Mouse (Mus musculus): ENCODE data around the gene Tmem53. TPM values are rescaled to one million over a fixed set of nuclear protein-coding genes. Genes with fewer than 3 reads are reported as not detected.

Tmem53 gene
- total RNA-seq, 2 experiments from 2014 or later = 4.1 to 4.3 TPM

- DNase-seq (ENCODE audit: low spot score in 2 of 2) = no peak
Measured at GRCm38 (mm10) chr4:117281090-117281845, 29.5 kb downstream of the Tmem53 start.

- no peak for DNase-seq (ENCODE audit: low spot score in 2 of 2)
Measured at GRCm38 (mm10) chr4:117283271-117284191, 31.8 kb downstream of the Tmem53 start.

GRCm38 (mm10) chr4:117284363-117284762 is 32.6 kb downstream of the Tmem53 start:
- DNase-seq (ENCODE audit: low spot score in 2 of 2) = no peak

GRCm38 (mm10) chr4:117288277-117288926 is 36.7 kb downstream of the Tmem53 start:
- no peak for DNase-seq (ENCODE audit: low spot score in 2 of 2)

- DNase-seq (ENCODE audit: low spot score in 2 of 2) = peak; percentile 73 to 77
Measured at GRCm38 (mm10) chr4:117288927-117289801, 37.4 kb downstream of the Tmem53 start.

- no peak for DNase-seq (ENCODE audit: low spot score in 2 of 2)
Measured at GRCm38 (mm10) chr4:117291696-117292095, 39.9 kb downstream of the Tmem53 start.

- no peak for DNase-seq (ENCODE audit: low spot score in 2 of 2)
Measured at GRCm38 (mm10) chr4:117296849-117297593, 45.3 kb downstream of the Tmem53 start.

GRCm38 (mm10) chr4:117297819-117298218 is 46.1 kb downstream of the Tmem53 start:
- no peak for DNase-seq (ENCODE audit: low spot score in 2 of 2)

GRCm38 (mm10) chr4:117299921-117300320 is 48.2 kb downstream of the Tmem53 start:
- DNase-seq (ENCODE audit: low spot score in 2 of 2) = no peak

GRCm38 (mm10) chr4:117302027-117302806 is 50.5 kb downstream of the Tmem53 start:
- no peak for DNase-seq (ENCODE audit: low spot score in 2 of 2)

- no peak for DNase-seq (ENCODE audit: low spot score in 2 of 2)
Measured at GRCm38 (mm10) chr4:117303581-117304238, 52.0 kb downstream of the Tmem53 start.

GRCm38 (mm10) chr4:117304239-117305025 is 52.7 kb downstream of the Tmem53 start:
- DNase-seq (ENCODE audit: low spot score in 2 of 2) = no peak

GRCm38 (mm10) chr4:117305461-117305860 is 53.7 kb downstream of the Tmem53 start:
- no peak for DNase-seq (ENCODE audit: low spot score in 2 of 2)

- no peak for DNase-seq (ENCODE audit: low spot score in 2 of 2)
Measured at GRCm38 (mm10) chr4:117307270-117307669, 55.5 kb downstream of the Tmem53 start.

GRCm38 (mm10) chr4:117309427-117309826 is 57.7 kb downstream of the Tmem53 start:
- no peak for DNase-seq (ENCODE audit: low spot score in 2 of 2)

GRCm38 (mm10) chr4:117311891-117312290 is 60.1 kb downstream of the Tmem53 start:
- DNase-seq (ENCODE audit: low spot score in 2 of 2) = no peak

- DNase-seq (ENCODE audit: low spot score in 2 of 2) = no peak
Measured at GRCm38 (mm10) chr4:117312416-117313084, 60.8 kb downstream of the Tmem53 start.
